Mouse (Mus musculus) central nervous system, embryonic 11.5 days (tissue): Measurements from ENCODE around the gene Taldo1. TPM values are rescaled to one million over a fixed set of nuclear protein-coding genes. Genes with fewer than 3 reads are reported as not detected.

ENCODE experiments used
- polyA plus RNA-seq: library from polyadenylated mRNA; depleted of rRNA; stranded (reverse); fragments of >200 nt; gene quantifications from 2 replicates; pipeline ENCODE4 v1.2.3, GENCODE M21; 2012; rRNA removed

The Taldo1 gene
- polyA plus RNA-seq, result 237 and 389 TPM in 2 replicates

GRCm38 (mm10) chr7:141391625-141392551 is at the start of gene Taldo1:
Gene Taldo1, plus strand, starts transcription at chr7:141392199.

GRCm38 (mm10) chr7:141413809-141414584 is 22.0 kb downstream of the Taldo1 start, which contains the start of gene Gatd1:
Gene Gatd1, minus strand, starts transcription at chr7:141414136.

GRCm38 (mm10) chr7:141429310-141429709 is 37.3 kb downstream of the Taldo1 start, which contains the start of gene Cend1:
Gene Cend1, minus strand, starts transcription at chr7:141429491.

DNA sequence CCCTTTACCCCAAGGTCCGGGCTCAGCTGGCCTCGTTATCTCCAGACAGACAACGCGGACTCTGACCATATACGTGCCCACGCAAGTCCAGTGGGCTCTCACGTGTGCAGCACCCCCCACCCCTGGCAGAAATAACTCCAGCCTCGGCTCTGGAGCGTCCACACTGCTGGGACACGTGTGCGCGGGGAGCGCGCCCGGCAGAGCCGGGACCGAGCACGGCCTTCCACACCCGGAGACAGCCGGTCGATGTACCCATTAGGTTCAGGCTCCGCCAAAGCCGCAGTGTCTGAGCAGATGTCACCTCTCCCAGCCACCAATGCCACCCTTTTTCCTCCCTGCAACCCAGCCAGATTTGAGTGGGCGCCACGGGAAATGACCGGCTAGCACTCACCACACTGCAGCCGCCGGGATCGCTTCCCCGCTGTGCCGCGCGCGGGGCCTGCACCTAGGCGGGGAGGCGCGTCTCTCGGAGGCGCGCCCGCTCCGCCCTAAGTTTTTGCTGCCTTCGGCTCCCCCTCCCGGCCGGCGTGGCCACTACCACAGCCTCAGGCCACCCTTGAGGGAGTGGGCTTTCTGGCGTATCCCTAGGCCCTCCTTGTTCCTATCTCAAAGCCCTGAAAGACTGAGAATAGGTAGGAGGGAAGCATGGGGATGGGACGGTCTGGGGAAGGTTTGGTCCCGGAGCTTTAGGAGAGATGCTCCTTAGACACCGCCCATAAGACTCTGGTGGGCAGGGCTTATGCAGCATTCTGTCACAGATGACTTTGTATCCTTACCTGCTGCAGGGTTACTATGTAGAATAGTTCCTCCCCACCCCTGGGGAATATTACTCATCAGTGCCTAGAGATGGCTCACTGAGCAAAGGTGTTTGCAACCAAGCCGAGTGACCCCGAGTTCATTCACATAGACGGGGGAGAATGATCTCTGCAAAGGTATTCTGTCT is 45.5 kb downstream of the Taldo1 start, which contains the start of gene Slc25a22:
Gene Slc25a22 (minus strand): TSS at position 715 of the 943 bp plus-strand sequence.

GRCm38 (mm10) chr7:141443828-141444237 is 51.8 kb downstream of the Taldo1 start, which contains the start of gene Pidd1:
Gene Pidd1, minus strand, starts transcription at chr7:141444025.

DNA sequence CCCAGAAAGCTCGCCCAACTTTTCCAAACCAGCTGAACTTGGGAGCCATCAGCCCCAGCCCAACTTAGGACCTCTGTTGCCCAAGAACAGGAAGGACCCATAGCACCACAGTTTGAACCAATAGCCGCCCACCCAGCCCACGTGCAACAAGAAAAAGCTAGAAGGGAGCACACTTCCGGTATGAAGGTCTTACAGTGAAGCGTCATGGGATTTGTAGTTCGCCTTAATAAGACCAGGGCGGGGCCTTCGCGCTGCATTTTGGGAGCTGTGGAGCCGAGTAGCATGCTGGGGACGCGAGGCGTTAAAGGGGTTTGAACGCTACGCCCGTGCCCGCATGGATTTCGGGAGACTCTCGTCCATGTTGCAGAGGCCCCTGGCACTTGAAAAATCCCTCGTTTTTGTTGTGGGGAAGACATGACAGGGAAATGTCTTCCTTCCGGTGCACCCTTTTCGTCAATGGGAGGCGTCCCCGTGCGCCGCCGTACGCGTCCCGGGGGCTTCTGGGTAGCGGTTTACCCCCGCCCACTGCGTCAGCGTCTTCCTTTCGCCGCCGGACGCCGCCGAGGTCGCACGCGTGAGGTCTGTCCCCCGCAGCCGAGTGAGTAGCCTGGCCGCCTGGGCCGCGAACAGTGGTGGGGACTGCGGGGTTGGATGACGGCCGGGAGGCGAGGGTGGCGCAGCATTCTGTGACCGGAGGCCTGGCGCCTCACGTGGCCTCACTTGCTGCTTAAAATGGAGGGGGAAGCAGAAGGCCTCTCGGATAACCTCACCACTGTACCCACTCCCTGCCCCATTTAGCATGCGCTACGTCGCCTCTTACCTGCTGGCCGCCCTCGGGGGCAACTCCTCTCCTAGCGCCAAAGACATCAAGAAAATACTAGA is 55.4 kb downstream of the Taldo1 start, which contains the start of gene Rplp2:
Gene Rplp2 (plus strand): TSS at position 261 of the 882 bp plus-strand sequence.

Other genes starting within 250 kb of the Taldo1 start
- 44.5 and 71.8 TPM in 2 replicates for gene Rnh1, start 219.3 kb upstream of the Taldo1 start, polyA plus RNA-seq
- 97.5 and 134 TPM in 2 replicates for gene Hras, start 198.2 kb upstream of the Taldo1 start, polyA plus RNA-seq
- gene Lrrc56, start 198.0 kb upstream of the Taldo1 start, polyA plus RNA-seq, result 15.4 and 17.1 TPM in 2 replicates
- gene Lmntd2, start 178.1 kb upstream of the Taldo1 start, polyA plus RNA-seq, result 8.6 and 10.9 TPM in 2 replicates
- 38.0 and 43.8 TPM in 2 replicates for gene Rassf7, start 176.3 kb upstream of the Taldo1 start, polyA plus RNA-seq
- gene Phrf1, start 163.4 kb upstream of the Taldo1 start, polyA plus RNA-seq, result 45.8 and 52.9 TPM in 2 replicates
- 0.49 and 0.77 TPM in 2 replicates for gene Irf7, start 125.7 kb upstream of the Taldo1 start, polyA plus RNA-seq
- 0.02 and 0.16 TPM in 2 replicates for gene Cdhr5, start 115.4 kb upstream of the Taldo1 start, polyA plus RNA-seq
- 0.28 and 4.1 TPM in 2 replicates for gene Sct, start 113.1 kb upstream of the Taldo1 start, polyA plus RNA-seq
- gene Drd4, start 100.2 kb upstream of the Taldo1 start, polyA plus RNA-seq, result 0.56 and 1.6 TPM in 2 replicates
- 45.2 and 61.7 TPM in 2 replicates for gene Deaf1, start 64.5 kb upstream of the Taldo1 start, polyA plus RNA-seq
- gene Tmem80, start 64.5 kb upstream of the Taldo1 start, polyA plus RNA-seq, result 44.9 and 57.3 TPM in 2 replicates
- 2.7 and 3.8 TPM in 2 replicates for gene Eps8l2, start 53.3 kb upstream of the Taldo1 start, polyA plus RNA-seq
- gene Gatd1, start 21.9 kb downstream of the Taldo1 start, polyA plus RNA-seq, result 36.6 and 60.3 TPM in 2 replicates
- gene Cend1, start 37.3 kb downstream of the Taldo1 start, polyA plus RNA-seq, result 6.8 and 9.0 TPM in 2 replicates
- gene Slc25a22, start 45.7 kb downstream of the Taldo1 start, polyA plus RNA-seq, result 61.2 and 68.0 TPM in 2 replicates
- 29.8 and 30.6 TPM in 2 replicates for gene Pidd1, start 51.8 kb downstream of the Taldo1 start, polyA plus RNA-seq
- gene Rplp2, start 55.2 kb downstream of the Taldo1 start, polyA plus RNA-seq, result 1,440 and 4,284 TPM in 2 replicates
- gene Pnpla2, start 63.0 kb downstream of the Taldo1 start, polyA plus RNA-seq, result 10.3 and 13.7 TPM in 2 replicates
- 4.1 and 6.6 TPM in 2 replicates for gene Cracr2b, start 68.9 kb downstream of the Taldo1 start, polyA plus RNA-seq
- gene Cd151, start 75.2 kb downstream of the Taldo1 start, polyA plus RNA-seq, result 70.7 and 98.9 TPM in 2 replicates
- 45.0 and 90.3 TPM in 2 replicates for gene Polr2l, start 82.9 kb downstream of the Taldo1 start, polyA plus RNA-seq
- 19.9 and 31.4 TPM in 2 replicates for gene Tspan4, start 83.0 kb downstream of the Taldo1 start, polyA plus RNA-seq
- gene Chid1, start 147.7 kb downstream of the Taldo1 start, polyA plus RNA-seq, result 17.4 and 24.0 TPM in 2 replicates
- 40.9 and 45.4 TPM in 2 replicates for gene Ap2a2, start 170.0 kb downstream of the Taldo1 start, polyA plus RNA-seq